Mouse (Mus musculus) mouse embryonic stem cell (cell line): Measurements from ENCODE around the gene Myod1.

Experiments used
- in situ Hi-C, 2 experiments: fragments of 300-500 bp; cut with MboI; formaldehyde crosslinking; loops; 1 replicate in 1 of 2; 3 replicates in 1 of 2; pipeline ENCODE4 v1.14.3; 2019 to 2020; ENCODE audit warnings: low sequenced_read_pairs in 2 of 2, low pct_unique_long_range_greater_than_20kb in 1 of 2, mixed read lengths in 1 of 2; ENCODE audit not compliant: unreplicated experiment in 1 of 2

Gene Myod1

DNA sequence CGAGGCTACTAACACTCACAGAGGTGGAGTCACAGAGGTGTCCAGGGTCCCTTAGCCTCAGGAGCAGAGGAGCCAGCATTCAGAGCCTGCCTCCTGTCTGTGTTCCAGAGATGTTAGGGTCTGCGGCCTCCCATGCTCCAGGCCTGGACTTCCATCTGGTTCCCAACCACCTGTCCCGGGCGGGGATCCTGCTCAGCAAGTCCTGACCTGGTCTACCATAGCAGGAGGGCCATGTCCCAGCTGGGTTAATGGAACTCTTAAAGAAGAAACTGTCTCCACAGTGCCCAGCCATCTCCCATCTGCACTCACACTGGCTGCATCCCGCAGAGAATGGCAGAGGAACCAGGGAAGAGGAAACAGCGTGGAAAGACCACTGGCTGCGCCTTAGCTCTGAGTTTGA, 28.5 kb downstream of the Myod1 start:
- in situ Hi-C loops: no loop called here

DNA sequence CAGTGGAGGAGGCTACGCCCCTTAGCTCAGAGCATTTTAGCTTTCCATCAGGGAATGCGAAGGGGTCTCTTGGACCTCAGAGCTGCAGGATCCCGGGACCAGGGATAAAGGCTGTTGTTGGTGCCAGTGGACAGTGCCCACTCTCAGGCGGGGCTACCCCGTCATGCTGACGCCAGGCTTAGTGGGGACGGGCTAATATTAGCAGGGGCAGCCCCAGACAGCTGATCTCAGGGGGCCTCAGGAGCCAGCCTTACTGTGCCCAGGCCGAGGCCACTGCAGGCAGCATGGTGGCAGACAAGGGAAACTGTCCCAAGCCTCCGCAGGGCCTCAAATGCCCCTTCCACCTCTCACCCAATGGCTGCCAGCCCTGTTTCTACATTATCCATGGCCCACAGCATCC, 32.3 kb downstream of the Myod1 start:
- in situ Hi-C loops: no loop called here

DNA sequence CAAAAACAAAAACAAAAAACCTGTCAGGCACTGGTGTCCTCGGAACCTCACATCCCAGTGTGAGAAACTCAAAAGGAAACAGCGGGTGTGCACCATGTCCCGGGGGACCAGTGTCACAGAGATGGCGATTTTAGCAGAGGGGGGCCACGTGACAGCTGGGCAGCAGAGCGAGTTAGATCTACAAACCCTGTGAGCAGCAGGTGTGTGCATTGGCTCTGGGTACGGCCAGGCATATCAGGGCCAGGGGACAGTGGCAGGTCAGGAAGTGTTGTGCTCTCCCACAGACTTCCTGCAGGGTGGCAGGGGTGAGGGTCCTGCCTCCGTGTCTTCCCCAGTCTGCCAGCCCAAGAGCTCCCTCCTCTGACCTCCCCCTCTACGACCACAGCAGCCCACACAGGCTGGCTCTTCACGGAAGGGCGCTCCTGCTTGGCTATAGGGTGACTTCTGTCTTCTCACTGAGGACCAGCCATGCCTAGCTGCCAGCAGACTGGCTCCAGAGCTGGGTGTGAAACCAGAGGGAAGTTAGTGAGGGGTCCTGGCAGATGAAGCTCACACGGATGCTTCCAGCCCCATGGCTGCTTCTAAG, 33.0 kb downstream of the Myod1 start:
- in situ Hi-C loops: no loop called here

DNA sequence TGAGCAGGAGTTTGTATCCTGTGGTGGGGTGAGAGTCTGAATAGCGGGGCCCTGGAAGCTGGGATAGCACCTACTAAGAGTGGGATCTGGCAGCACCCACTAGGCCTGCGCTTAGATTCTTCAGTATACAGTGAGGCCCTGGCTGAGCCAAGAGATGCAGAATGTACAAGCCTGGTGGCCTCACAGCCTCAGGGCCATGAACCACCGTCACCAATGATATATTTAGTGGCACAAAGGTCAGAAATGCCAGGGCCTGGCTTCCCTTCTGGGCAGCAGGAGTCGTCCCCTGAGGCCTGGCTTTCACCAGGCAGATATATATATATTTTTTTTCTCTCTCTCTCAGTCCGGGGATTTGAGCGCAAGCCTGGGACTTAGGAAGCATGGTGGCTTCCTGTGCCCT, 34.5 kb downstream of the Myod1 start:
- in situ Hi-C loops: no loop called here

DNA sequence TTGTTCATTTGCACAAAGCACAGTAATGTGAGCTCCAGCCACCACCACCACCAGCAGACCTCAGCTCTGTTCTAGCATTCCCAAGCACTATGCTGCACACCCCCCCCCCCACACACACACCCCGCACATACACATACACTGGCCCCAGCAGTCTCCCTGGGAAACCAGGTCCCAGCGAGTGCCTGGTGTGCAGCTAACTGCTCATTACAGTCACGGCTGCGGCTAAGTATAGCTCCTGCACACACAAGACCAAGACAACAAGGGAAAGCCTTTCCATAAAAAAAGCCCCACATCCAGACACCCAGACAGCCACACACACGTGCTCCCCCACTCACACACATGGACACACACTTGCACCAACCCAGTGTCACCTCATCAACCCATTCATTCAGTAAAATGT, 36.5 kb downstream of the Myod1 start:
- in situ Hi-C loops: no loop called here

DNA sequence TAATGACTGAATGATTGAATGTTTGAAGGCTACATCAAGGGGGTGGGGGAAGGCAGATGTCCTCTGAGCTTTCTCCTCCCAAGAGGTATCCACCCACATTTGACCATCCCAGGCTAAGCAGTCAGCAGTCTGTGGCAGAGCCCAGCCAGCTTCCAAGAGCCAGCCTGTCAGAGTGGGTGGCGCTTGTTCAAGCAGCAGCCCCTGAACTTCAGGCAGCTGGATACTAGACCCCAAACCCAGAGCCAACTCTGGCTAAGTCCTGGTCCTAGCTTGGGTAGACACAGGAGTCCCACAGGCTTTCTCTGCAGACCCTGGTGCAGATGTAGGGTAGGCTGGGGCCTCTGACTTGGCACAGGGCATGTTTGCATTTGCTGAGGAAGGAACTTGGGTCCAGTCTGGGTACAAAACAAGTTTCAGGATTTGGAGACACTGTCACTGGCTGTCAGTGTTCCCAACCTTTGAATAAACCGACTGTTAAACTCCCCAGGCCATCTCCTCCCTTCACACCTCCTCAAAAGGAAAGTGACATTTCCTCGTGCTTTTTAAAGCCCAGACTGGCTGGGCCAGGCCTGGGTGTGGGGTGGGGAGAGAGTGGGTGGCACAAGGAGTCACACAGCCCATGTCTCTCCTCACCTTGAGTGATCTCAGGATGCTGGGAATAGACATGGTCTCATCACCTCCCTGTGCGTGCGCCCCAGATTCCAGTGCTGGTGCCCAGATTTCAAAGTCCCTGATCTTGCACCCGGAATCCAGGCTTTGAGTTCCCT, 37.9 kb downstream of the Myod1 start:
- in situ Hi-C loops: no loop called here

DNA sequence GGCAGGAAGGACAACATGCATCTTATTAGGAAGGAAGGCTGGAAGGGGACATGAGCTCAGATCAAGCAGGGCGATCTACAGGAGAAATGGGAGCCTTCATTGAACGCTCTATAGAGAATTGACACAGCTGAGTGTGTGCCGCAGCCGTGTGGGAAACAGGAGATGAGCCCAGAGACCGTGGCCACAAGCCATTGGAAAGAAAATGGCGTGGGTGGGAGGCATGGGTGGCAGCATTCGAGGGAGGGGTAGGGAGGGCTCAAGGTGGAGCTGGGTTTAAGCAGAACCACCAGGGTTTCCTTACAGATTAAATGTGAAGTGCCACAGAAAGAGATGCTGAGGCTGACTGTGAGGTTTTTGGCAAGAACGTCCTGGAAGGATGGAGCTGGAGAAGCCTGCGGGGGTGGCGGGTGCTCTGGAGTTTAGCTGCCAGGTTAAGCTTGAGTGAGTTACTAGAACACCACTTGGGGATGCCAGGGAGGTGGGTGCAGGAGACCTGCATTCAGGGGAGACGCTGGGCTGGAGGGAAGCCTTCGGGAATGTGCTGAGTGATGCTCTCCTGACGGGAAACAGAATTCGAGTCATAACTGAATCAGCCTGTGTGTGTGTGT, 39.6 kb downstream of the Myod1 start:
- in situ Hi-C loops: no loop called here

DNA sequence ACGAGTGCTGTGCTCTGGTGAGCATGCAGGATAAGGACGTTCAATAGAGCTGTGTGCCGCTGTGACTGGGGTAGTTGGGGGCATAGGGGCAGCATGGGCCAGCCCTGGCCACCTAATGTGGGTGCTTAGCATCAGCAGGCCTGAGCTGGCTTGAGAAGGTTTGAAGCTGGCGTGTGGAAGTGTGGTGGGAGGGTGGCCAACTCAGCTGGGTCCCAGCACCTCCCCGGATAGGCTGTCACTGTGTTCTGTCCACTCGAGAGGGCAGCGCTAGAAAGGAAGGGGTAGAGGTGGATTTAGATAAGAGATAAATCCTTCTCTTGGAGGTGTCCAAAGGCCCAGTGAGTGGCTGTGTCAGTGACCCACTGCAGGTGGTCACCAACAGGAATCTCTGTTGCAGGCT, 41.2 kb downstream of the Myod1 start:
- in situ Hi-C loops: no loop called here

DNA sequence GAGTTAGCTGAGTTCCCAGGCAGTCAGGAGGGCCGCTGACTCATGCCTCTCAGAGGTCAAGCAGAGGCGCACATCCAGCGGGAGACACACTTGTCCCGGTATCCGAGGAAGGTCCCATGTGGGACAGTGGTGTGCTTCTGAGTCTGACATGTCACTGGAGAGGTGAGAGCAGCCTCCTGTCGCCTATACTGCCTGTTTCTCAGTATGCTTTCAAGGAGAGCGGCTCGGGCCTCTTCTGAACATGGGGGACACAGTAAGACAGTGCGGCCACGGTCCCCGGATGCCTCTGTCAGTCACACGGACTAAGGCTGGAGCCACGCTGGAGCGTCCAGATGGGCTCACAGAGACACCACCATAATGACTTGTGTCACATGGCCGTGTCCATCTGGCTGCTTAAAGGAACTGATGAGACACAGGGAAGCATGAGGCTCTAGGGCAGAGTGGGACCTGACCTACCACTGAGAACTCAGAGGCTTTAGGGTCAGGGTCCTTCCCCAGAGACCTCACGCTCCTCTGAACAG, 41.9 kb downstream of the Myod1 start:
- in situ Hi-C loops: no loop called here

DNA sequence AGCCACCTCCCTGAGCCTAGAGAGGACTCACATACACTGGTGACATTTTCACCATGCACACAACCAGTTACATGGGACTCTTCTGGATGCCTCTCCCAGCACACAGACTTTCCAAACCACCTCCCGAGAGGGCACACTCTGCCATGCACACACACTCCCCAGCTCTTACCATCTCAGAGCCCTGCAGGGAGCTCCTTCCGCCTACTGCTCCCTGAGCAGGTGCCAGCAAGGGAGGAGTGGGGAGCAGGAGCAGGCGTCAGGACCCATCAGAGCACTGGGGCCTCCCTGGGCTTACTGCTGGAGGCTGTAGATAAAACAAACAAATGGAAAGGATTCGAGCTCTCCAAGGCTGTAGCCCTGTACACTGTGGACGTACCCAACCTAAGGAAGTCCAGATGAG, 45.3 kb downstream of the Myod1 start:
- in situ Hi-C loops: no loop called here

DNA sequence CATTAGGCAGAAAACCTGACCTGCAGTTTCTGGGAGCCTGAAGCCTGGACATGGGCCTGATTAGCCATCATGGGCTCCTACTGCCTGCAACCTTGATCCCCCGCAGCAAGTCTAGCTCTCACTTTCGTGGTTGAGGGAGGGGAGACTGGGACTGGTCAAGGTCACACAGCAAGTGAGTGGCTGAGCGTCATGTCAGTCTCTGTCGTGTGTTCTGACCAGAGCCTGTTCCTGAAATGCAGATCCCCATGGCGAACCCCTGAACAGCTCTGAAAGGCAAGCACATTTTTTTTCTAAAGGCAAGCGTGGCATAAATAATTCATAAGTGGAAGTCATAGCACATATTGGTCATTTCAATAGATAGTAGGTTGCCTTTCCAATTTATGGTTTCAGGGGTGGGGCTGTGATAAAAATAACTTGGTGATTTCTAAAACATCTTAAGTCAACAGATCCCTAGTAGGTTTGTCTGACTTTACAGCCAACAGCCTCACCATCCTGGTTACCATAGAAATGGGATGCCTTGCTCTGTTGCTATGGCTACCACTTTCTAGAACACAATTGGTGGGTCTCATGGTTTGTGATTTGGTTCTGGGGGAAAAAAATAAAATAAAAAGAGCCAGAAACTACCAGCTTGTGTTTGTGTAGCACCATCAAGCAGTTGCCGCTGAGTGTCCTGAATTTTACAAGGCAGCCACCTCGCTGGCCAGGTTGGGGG, 45.9 kb downstream of the Myod1 start:
- in situ Hi-C loops: no loop called here

DNA sequence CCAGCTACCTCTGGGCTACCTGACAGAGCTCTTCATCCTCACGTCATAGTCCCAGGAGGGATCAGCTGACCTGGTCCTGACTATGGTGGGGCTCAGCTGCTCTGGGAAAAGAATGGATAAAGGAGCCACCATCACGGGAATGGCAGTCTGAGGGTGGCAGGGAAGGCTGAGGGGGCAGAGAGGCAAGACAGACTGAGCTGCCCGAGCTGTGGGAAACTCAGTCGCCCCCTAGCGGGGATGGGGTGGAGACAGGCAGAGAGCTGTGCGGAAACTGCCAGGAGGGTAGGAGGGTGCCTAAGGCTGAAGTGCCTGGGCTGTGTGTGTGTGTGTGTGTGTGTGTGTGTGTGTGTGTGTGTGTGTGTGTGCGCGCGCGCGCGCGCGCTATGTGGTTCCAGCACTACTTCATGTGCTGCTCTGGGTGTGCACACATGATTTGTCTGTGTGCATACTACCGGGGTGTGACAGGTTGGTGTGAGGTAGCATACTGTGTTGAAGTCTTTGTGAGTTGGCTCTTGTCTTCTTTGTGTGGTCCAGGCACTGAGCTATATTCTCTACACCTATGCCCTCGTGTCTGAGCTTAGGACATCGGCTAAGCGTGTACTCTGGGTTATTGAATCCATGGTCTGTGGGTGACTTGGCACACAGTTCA, 46.6 kb downstream of the Myod1 start:
- in situ Hi-C loops: no loop called here

DNA sequence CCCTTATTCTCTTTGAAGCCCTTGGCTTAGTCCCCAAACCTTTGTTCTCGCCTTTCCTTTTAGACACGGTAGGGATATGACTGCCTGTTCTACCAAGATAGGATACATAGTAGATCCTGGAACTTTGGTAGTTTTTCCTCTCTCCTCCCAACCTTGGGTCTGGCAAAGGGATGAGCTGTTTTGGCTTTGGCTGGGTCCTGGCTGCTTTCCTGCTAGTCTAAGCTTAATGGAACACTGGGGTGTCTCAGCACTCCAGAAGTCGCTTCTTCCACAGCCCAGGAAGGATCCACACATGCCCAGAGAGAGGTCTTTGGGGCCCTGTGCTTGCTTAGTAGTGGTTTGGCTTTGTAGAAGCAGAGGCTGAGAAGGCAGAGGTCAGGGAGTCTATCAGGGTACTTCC, 47.7 kb downstream of the Myod1 start:
- in situ Hi-C loops: no loop called here

DNA sequence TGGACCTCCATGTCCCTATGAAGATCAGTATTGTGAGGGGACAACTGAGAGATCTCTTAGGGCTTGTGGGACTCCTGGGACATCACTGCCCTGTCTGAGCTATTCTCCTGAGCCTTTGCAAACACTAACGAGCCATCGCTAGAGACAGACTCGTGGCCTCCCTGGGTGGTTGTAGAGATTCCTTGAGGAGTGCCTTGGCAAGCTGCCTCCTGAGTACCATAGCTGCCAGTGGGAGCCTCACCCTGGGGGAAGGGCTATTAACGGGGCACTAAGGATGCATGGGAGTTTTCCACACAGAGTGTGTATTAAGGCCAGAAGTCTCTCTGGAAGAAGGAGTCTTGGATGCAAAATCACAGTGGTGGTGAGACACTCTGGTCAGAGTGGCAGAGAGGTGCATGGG, 48.7 kb downstream of the Myod1 start:
- in situ Hi-C loops: no loop called here
